ENCODE assay signal across 8 mouse cellular contexts in genomic region chr13:53811862-53812261, GRCm38 (mm10).
DNase-seq lines count a peak whose midpoint lies in the region; ATAC-seq and TF ChIP-seq lines count a peak whose summit lies in the region.

No protein-coding gene starts in this region.

- TF ChIP-seq POLR2A in olfactory bulb, adult 2 months (IDR thresholded peaks at IDR 0.05; ENCODE audit: insufficient read depth, low read depth, low read length): no peak

- H3K27ac ChIP-seq in heart, embryonic 11.5 days (ENCODE audit: low read depth, low read length): no peak overlapping the region
- H3K27ac ChIP-seq in olfactory bulb, adult 2 months (ENCODE audit: insufficient read depth, low read depth, low read length): no peak overlapping the region

- H3K27me3 ChIP-seq in heart, embryonic 11.5 days (ENCODE audit: control insufficient read depth, insufficient read depth, low read length): no peaks in the 10 kb centered on the region

- H3K4me1 ChIP-seq in heart, embryonic 11.5 days (ENCODE audit: control insufficient read depth, insufficient read depth, low read length): peaks cover 8% of the 10 kb centered on the region
- H3K4me1 ChIP-seq in olfactory bulb, adult 2 months (ENCODE audit: control insufficient read depth, insufficient read depth, low read length): peaks cover 8% of the 10 kb centered on the region

- peak; percentile 24; the same call in 1 of the 2 replicates for TF ChIP-seq CTCF in olfactory bulb, adult 2 months (IDR thresholded peaks at IDR 0.05; ENCODE audit: insufficient read depth, low read depth, low read length)

- WGBS in heart, embryonic 11.5 days (ENCODE audit: insufficient replicate concordance): 31% methylated on average over 4 of the region's 4 CpGs
- WGBS in olfactory bulb, adult 2 months: 57% methylated on average over 4 of the region's 4 CpGs

- H3K9ac ChIP-seq in heart, embryonic 11.5 days (ENCODE audit: low read depth, low read length): no peak overlapping the region

- DNase-seq in heart, adult 11 months: peak; percentile 92
- DNase-seq in thymus, postnatal 4 days: peak; percentile 12
- DNase-seq in thymus, postnatal 0 days (ENCODE audit: low spot score): no peak
- peak; percentile 69 to 78 for DNase-seq in cerebellum, postnatal 25 days
- peak; percentile 49 for DNase-seq in kidney, postnatal 10 days
- no peak for DNase-seq in urinary bladder, adult 2 months (ENCODE audit: low spot score)

- ATAC-seq in heart, embryonic 11.5 days (replicated peaks; ENCODE audit: insufficient number of reproducible peaks, low FRiP score, low TSS enrichment): no peak

- H3K9me3 ChIP-seq in heart, embryonic 11.5 days (replicated peaks; ENCODE audit: control insufficient read depth, low read length): no peaks in the 10 kb centered on the region

- H3K36me3 ChIP-seq in heart, embryonic 11.5 days (ENCODE audit: control insufficient read depth, insufficient read depth, low read length): no peaks in the 10 kb centered on the region

- H3K4me3 ChIP-seq in heart, embryonic 11.5 days (ENCODE audit: low read depth, low read length): no peak overlapping the region
- H3K4me3 ChIP-seq in olfactory bulb, adult 2 months (ENCODE audit: insufficient read depth, low read depth, low read length): no peak overlapping the region

- H3K4me2 ChIP-seq in heart, embryonic 11.5 days: no peak overlapping the region

Comparison
In these comparisons a context has a peak if more than half of its experiments do, and no peak if none do; other contexts are left out.
1. DNase-seq: peak in heart, adult 11 months (single experiment), thymus, postnatal 4 days (single experiment), cerebellum, postnatal 25 days (2 of 2) and kidney, postnatal 10 days (single experiment); none in thymus, postnatal 0 days (single experiment) and urinary bladder, adult 2 months (single experiment).